Mouse (Mus musculus): ENCODE results near the gene Rhou.
A peak's percentile ranks its signal among the peaks of the same experiment; 100 is the strongest.
"Not testable (repeated sequence)": the region's sequence is repeated elsewhere in the genome, so short reads cannot be mapped to it uniquely, and the experiment has no call there.

Rhou gene

DNA sequence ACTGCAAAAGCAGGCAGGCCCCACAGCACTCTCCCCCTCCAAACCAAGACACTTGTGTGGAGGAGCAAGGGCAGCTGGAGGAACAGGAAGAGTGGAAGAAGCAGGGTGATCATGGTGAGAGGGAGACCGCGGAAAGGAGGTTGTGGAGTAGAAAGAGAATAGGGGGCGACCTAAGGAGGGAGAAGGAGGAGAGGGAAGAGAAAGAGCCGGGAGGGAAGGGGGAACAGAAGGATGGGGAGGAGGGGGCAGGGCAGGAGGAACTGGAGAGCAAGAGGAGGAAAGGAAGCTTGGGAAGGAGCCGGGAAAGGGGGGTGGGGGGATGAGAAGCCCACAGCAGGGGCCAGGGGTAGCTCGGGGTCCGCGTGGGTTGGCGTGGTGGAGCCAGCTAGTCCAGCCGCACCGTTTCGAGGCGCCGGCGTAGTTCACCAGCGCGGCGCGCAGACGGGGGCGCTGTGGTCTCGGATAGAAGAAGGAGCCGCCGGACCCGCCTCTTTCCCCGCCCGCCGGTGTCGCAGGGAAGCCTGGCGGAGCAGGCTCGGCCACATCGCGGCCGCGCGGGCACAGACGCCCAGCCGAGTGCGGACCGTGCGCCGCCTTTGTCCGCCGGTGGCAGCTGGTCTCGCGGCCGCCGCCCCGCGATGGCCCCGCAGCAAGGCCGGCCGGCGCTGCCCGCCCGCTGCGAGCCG lies at the start of gene Rhou:
Rhou (plus strand) TSS at position 622 of the 686 bp plus-strand sequence.
- peak; percentile 91 for DNase-seq

DNA sequence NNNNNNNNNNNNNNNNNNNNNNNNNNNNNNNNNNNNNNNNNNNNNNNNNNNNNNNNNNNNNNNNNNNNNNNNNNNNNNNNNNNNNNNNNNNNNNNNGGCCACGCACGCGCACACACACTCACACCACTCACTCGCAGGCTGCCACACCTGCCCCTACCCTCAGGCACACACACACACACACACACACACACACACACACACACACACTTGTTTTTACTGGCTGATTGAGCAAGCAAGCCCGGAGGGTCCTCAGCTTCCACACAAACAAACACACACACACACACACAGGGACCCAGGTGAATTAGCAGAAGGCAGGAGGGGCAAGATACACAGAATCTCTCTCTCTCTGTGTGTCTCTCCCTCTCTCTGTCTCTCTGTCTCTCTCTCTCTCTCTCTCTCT lies 41.1 kb upstream of the Rhou start:
- DNase-seq, result not testable (repeated sequence)

GRCm38 (mm10) chr8:123623523-123623922 lies 30.2 kb upstream of the Rhou start:
- not testable (repeated sequence) for DNase-seq

GRCm38 (mm10) chr8:123624274-123624673 lies 29.5 kb upstream of the Rhou start:
- no peak for DNase-seq

GRCm38 (mm10) chr8:123624702-123625101 lies 29.0 kb upstream of the Rhou start:
- DNase-seq, result peak; percentile 0

- peak; percentile 1 for DNase-seq
Measured at GRCm38 (mm10) chr8:123625717-123626116, 28.0 kb upstream of the Rhou start.

GRCm38 (mm10) chr8:123627410-123628147 lies 26.1 kb upstream of the Rhou start:
- peak; percentile 5 for DNase-seq

DNA sequence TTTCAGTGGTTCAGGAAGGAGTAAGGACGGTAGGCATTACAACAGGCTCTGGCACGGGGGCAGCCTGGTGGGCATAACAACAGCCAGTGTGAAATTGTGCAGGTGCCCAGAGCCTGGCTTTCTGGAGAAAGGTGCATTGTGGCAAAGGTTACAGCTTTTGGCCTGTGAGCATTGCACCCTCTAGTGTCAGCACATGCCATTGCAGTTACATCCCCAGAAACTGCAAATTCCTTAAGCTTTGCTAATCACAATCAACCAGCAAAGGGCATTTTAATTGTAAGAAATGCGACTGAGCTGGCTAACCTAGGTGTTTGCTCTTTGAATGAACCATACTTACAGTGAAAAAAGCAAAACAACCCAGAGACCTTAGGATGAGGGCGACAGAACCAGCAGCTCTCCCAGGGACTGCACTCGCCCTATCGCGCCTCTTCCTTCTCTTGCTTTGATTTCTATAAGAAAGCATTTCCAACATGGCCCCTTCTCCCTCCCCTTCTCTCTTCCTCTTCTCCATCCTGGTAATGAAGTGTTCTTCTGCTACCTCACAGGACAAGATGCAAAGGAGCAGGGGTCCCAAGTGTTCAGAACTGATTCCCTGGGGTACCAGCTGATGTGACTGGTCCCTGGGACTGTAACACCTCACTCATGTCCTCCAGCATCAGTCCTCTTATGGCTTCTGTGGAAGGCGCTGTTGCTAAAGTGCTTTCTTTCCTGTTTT lies 25.3 kb upstream of the Rhou start:
- DNase-seq, result peak; percentile 74

GRCm38 (mm10) chr8:123628968-123629755 lies 24.6 kb upstream of the Rhou start:
- peak; percentile 70 for DNase-seq

- DNase-seq, result no peak
Measured at GRCm38 (mm10) chr8:123630058-123630457, 23.7 kb upstream of the Rhou start.

- DNase-seq, result no peak
Measured at GRCm38 (mm10) chr8:123630841-123631251, 22.9 kb upstream of the Rhou start.

DNA sequence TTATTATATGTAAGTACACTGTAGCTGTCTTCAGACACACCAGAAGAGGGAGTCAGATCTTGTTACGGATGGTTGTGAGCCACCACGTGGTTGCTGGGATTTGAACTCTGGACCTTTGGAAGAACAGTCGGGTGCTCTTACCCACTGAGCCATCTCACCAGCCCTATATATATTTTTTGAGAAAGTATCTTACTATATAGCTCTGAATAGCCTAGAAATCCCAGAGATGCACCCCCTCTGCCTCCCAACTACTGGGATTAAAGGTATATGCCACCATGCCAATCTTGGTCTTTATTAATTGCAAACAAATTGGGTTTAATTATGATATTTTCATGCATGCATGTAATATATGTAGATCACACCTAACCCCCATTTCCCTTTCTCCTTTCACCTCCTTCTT lies 22.0 kb upstream of the Rhou start:
- not testable (repeated sequence) for DNase-seq

DNA sequence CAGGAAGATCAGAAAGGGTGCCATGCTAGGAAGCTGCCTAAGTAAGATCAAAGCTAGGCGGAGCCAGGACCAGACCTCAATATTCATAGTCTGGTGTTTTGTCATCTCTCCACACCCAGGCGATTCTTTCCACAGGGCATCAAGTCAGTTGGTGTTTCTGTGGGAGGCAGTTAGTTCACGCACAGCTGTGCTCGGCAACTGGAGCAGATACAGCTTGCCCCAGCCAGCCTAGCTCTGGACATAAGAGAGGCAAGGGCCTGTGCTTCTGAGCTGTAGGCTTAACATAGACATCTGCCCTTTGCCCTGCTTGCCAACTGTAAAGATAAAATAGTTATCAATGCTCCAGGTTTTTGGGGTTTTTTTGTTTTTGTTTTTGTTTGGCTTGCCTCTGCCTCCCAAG lies 21.5 kb upstream of the Rhou start:
- no peak for DNase-seq

- no peak for DNase-seq
Measured at GRCm38 (mm10) chr8:123633801-123634200, 19.9 kb upstream of the Rhou start.

GRCm38 (mm10) chr8:123634395-123635131 lies 19.2 kb upstream of the Rhou start:
- no peak for DNase-seq

DNA sequence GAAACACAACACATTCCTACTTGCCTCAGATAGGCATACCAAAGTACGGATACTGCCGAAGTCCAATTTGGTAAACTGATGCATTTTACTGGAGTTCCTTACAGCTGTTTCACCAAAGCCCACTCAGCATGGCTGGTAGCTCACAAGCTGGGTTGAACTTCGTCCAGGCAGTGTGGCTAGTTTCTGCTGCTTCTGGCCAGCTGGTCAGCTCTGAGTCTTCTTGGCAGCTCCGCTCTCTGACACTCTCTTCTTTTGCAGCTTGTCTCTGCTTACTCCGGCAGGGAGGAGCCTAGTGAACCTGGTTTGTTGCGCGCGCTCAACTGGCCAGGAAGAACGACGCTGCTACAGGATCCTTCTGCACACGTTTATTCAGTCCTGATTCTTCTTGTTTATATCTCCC lies 18.1 kb upstream of the Rhou start:
- no peak for DNase-seq

GRCm38 (mm10) chr8:123643330-123644051 lies 10.2 kb upstream of the Rhou start:
- peak; percentile 62 for DNase-seq

GRCm38 (mm10) chr8:123645229-123645628 lies 8.5 kb upstream of the Rhou start:
- DNase-seq, result no peak

GRCm38 (mm10) chr8:123648245-123649170 lies 5.2 kb upstream of the Rhou start:
- no peak for DNase-seq

GRCm38 (mm10) chr8:123649483-123649882 lies 4.2 kb upstream of the Rhou start:
- no peak for DNase-seq

All from cerebellum, adult 9-10 months (tissue).